Mouse (Mus musculus): ENCODE data around the gene E130309D02Rik. TPM values are rescaled to one million over a fixed set of nuclear protein-coding genes. Genes with fewer than 3 reads are reported as not detected.

Gene E130309D02Rik
- polyA plus RNA-seq, 1 experiment from 2014 or later: 24.9 TPM

DNA sequence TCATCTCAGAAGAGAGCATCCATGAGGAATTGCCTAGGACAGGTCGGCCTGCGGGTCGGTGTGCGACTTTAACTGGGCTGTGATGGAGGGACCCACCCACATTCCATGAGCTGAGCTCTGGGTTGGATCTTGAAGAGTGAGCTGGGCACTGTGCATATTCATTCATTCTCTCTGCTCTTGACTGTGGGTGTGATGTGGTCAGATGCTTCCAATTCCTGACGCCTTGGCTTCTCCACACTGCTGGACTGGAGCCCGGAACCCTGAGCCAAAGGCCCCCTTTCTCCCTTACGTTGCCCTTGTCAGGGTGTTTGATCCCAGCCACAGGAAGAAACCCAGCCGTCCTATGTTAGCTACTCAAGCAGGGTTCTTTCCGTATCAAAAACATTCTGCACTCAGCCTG, 17.2 kb downstream of the E130309D02Rik start:
- H3K4me2 ChIP-seq (ENCODE audit: low read length): no peak overlapping the region
- H3K9ac ChIP-seq (ENCODE audit: low read depth, low read length): no peak overlapping the region
- peaks cover 8% of the 10 kb centered on the region; the same call in 1 of the 2 replicates for H3K4me1 ChIP-seq (ENCODE audit: control insufficient read depth, insufficient read depth, low read depth, low read length)
- H3K36me3 ChIP-seq (ENCODE audit: control insufficient read depth, insufficient read depth, low read length): peaks cover 15% of the 10 kb centered on the region
- H3K27ac ChIP-seq (ENCODE audit: low read depth, low read length): no peak overlapping the region
- peaks cover 6% of the 10 kb centered on the region for H3K27me3 ChIP-seq (replicated peaks; ENCODE audit: control insufficient read depth, insufficient read depth, low read length)
- H3K4me3 ChIP-seq (ENCODE audit: low read length): no peak overlapping the region
- 93% methylated on average over 9 of the region's 9 CpGs for WGBS
- H3K9me3 ChIP-seq (ENCODE audit: control insufficient read depth, low read length): no peaks in the 10 kb centered on the region
- no peak for ATAC-seq

DNA sequence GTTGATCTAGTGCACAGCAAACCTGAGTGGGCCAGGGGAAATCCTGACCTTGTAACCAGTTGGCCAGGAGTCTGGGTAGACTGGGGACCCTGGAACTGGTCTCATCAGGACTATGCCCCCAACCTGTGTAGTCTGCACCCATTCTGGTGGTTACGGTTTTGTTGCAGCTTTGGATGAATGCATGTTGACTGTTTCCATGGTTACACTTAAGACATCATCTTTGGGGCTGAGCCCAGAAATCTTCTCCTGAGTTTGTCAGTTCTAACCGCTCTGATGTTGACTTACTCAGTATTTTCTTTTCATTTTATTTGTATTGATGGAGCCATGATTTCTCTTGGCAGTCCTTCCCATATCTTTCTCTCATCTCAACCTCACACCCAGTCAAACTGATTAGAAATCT, 19.8 kb downstream of the E130309D02Rik start:
- H3K4me2 ChIP-seq (ENCODE audit: low read length): no peak overlapping the region
- ATAC-seq: no peak
- no peak overlapping the region for H3K4me3 ChIP-seq (ENCODE audit: low read length)
- peaks cover 10% of the 10 kb centered on the region; the same call in 1 of the 2 replicates for H3K4me1 ChIP-seq (ENCODE audit: control insufficient read depth, insufficient read depth, low read depth, low read length)
- H3K36me3 ChIP-seq (ENCODE audit: control insufficient read depth, insufficient read depth, low read length): peaks cover 6% of the 10 kb centered on the region
- no peak overlapping the region for H3K27ac ChIP-seq (ENCODE audit: low read depth, low read length)
- WGBS: 63% methylated on average over 2 of the region's 2 CpGs
- no peaks in the 10 kb centered on the region for H3K9me3 ChIP-seq (ENCODE audit: control insufficient read depth, low read length)
- H3K9ac ChIP-seq (ENCODE audit: low read depth, low read length): no peak overlapping the region
- H3K27me3 ChIP-seq (replicated peaks; ENCODE audit: control insufficient read depth, insufficient read depth, low read length): peaks cover 20% of the 10 kb centered on the region

DNA sequence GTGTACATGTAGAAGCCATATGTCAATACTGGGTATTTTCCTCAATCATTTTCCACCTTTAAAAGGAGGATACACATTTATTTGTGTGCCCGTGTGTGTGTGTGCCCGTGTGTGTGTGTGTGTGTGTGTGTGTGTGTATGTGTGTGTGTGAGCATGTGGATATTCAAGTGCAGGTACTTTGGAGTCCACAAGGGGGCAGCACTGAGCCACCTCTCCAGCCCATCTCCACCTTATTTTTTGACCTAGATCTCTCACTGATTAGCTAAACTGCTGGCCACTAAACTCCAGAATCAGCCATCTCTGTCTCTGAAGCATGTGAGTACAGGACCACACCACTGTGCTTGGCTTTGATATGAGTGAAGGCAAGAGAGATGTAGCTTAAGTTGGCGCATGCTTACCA, 20.3 kb downstream of the E130309D02Rik start:
- 82% methylated on average over 3 of the region's 3 CpGs for WGBS
- H3K4me3 ChIP-seq (ENCODE audit: low read length): no peak overlapping the region
- peaks cover 23% of the 10 kb centered on the region for H3K27me3 ChIP-seq (replicated peaks; ENCODE audit: control insufficient read depth, insufficient read depth, low read length)
- no peak overlapping the region for H3K27ac ChIP-seq (ENCODE audit: low read depth, low read length)
- no peak for ATAC-seq
- H3K9me3 ChIP-seq (ENCODE audit: control insufficient read depth, low read length): no peaks in the 10 kb centered on the region
- H3K9ac ChIP-seq (ENCODE audit: low read depth, low read length): no peak overlapping the region
- H3K4me1 ChIP-seq (ENCODE audit: control insufficient read depth, insufficient read depth, low read depth, low read length): peaks cover 10% of the 10 kb centered on the region; the same call in 1 of the 2 replicates
- no peak overlapping the region for H3K4me2 ChIP-seq (ENCODE audit: low read length)
- peaks cover 4% of the 10 kb centered on the region for H3K36me3 ChIP-seq (ENCODE audit: control insufficient read depth, insufficient read depth, low read length)

DNA sequence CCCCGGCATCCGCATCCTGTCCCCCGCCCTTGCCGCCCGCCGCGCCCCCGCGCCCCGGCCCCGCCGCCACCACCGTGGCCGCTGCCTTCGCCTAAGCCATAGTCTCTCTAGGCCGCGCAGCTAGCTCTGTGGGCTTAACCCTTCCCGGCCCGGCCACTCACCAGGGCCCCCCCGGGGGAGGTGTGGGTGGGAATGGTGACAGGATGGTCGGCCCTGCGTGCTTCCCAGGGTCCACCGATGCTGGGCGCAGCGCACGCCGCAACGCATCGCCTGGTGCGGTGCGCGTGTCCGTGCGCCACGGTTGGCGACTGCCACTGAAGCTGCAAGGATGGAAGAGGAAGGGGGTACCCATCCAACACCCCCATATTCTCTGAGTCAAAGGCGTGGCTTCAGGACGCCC, 21.8 kb downstream of the E130309D02Rik start, which contains the start of gene Zfp853:
TSS of gene Zfp853 (minus strand) at position 220 of the 400 bp plus-strand sequence.
- Histone ChIP-seq H3K9ac (ENCODE audit: low read depth, low read length) (peak within 1 kb of the TSS; percentile 72), H3K36me3 (ENCODE audit: control insufficient read depth, insufficient read depth, low read length) (no peaks in the 10 kb centered on the region), H3K27ac (ENCODE audit: low read depth, low read length) (no peak within 1 kb of the TSS), H3K4me1 (ENCODE audit: control insufficient read depth, insufficient read depth, low read depth, low read length) (peaks cover 10% of the 10 kb centered on the region), H3K4me2 (ENCODE audit: low read length) (peak within 1 kb of the TSS; percentile 96), H3K4me3 (ENCODE audit: low read length) (peak within 1 kb of the TSS; percentile 59), H3K27me3 (replicated peaks; ENCODE audit: control insufficient read depth, insufficient read depth, low read length) (peaks cover 36% of the 10 kb centered on the region), H3K9me3 (ENCODE audit: control insufficient read depth, low read length) (no peaks in the 10 kb centered on the region)
- ATAC-seq: peak; percentile 53
- WGBS: under 1% methylated on average over 31 of the region's 38 CpGs

DNA sequence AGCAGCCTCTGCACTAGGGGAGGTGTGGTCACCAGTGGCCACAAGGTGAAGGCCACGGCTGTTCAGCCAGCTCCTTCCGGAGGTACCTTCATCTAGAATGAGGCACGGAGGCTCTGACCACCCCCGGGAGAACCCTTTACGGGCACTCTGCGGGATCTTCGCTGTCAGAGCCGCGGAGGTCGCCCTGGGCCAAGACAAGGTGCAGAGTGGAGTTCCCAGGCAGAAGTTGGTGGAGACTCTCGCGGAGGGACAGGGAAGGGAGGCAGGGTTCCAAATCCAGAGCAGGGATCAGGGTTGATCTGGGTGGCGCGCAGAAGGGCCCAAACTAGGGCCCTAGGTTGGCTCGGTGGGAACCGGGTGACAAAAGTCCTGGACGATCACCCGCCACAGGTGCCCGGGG, 22.3 kb downstream of the E130309D02Rik start:
- H3K4me2 ChIP-seq (ENCODE audit: low read length): peak overlapping the region; percentile 96
- no peaks in the 10 kb centered on the region for H3K36me3 ChIP-seq (ENCODE audit: control insufficient read depth, insufficient read depth, low read length)
- 2% methylated on average over 14 of the region's 19 CpGs for WGBS
- H3K27ac ChIP-seq (ENCODE audit: low read depth, low read length): no peak overlapping the region
- ATAC-seq: peak; percentile 26
- peaks cover 38% of the 10 kb centered on the region for H3K27me3 ChIP-seq (replicated peaks; ENCODE audit: control insufficient read depth, insufficient read depth, low read length)
- peak overlapping the region; percentile 59 for H3K4me3 ChIP-seq (ENCODE audit: low read length)
- no peaks in the 10 kb centered on the region for H3K9me3 ChIP-seq (ENCODE audit: control insufficient read depth, low read length)
- peak overlapping the region; percentile 72 for H3K9ac ChIP-seq (ENCODE audit: low read depth, low read length)
- H3K4me1 ChIP-seq (ENCODE audit: control insufficient read depth, insufficient read depth, low read depth, low read length): peaks cover 16% of the 10 kb centered on the region

DNA sequence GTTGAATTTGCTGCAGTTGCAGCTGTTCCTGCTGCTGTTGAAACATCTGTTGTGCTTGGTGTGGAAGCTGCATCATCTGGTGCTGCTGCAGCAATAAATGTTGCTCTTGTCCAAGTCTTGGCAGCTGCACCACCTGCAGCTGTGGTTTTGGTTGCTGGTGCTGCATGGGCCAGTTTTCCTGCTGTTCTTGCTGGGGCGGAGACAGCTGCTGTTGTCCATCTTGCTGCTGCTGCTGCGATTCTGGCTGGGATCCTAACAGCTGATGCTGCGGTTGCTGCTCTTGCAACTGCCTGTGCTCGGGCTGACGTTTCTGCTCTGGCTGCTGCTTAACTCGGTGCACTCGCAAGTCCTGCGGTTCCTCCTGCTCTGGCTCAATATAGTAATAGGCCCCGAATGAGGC, 25.9 kb downstream of the E130309D02Rik start:
- Histone ChIP-seq H3K4me1 (ENCODE audit: control insufficient read depth, insufficient read depth, low read depth, low read length) (peaks cover 18% of the 10 kb centered on the region), H3K4me2 (ENCODE audit: low read length) (no peak overlapping the region), H3K27ac (ENCODE audit: low read depth, low read length) (no peak overlapping the region), H3K27me3 (replicated peaks; ENCODE audit: control insufficient read depth, insufficient read depth, low read length) (peaks cover 46% of the 10 kb centered on the region), H3K9ac (ENCODE audit: low read depth, low read length) (no peak overlapping the region), H3K9me3 (ENCODE audit: control insufficient read depth, low read length) (no peaks in the 10 kb centered on the region), H3K36me3 (ENCODE audit: control insufficient read depth, insufficient read depth, low read length) (no peaks in the 10 kb centered on the region), H3K4me3 (ENCODE audit: low read length) (no peak overlapping the region)
- no peak for ATAC-seq
- 79% methylated on average over 9 of the region's 9 CpGs for WGBS

DNA sequence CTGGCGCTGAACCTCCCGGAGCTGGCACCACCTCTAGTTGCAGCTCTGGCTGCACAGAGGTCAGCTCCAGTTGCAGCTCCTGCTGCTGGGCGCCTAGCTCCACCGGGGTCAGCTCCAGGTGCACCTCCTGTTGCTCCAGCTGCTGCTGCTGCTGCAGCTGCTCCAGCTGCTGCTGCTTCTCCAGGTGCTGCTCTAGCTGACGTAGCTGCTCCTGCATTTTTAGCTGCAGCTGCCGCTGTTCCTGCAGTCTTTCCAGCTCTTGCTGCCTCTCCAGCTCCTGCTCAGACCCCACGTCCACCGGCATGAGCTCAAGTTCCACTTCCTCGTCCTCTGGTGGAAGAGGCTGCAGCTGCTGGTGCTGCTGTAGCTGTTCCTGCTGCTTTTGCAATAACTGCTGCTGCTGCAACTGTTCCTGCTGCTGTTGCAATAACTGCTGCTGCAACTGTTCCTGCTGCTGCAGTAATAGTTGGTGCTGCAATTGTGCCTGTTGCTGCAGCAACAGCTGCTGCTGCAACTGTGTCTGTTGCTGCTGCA, 26.7 kb downstream of the E130309D02Rik start:
- Histone ChIP-seq H3K27ac (ENCODE audit: low read depth, low read length) (no peak overlapping the region), H3K9ac (ENCODE audit: low read depth, low read length) (no peak overlapping the region), H3K9me3 (ENCODE audit: control insufficient read depth, low read length) (no peaks in the 10 kb centered on the region), H3K4me2 (ENCODE audit: low read length) (peak overlapping the region; percentile 49; the same call in 1 of the 2 replicates), H3K4me1 (ENCODE audit: control insufficient read depth, insufficient read depth, low read depth, low read length) (peaks cover 13% of the 10 kb centered on the region), H3K4me3 (ENCODE audit: low read length) (peak overlapping the region; percentile 24), H3K36me3 (ENCODE audit: control insufficient read depth, insufficient read depth, low read length) (no peaks in the 10 kb centered on the region), H3K27me3 (replicated peaks; ENCODE audit: control insufficient read depth, insufficient read depth, low read length) (peaks cover 42% of the 10 kb centered on the region)
- ATAC-seq: no peak
- WGBS: 15% methylated on average over 7 of the region's 9 CpGs

DNA sequence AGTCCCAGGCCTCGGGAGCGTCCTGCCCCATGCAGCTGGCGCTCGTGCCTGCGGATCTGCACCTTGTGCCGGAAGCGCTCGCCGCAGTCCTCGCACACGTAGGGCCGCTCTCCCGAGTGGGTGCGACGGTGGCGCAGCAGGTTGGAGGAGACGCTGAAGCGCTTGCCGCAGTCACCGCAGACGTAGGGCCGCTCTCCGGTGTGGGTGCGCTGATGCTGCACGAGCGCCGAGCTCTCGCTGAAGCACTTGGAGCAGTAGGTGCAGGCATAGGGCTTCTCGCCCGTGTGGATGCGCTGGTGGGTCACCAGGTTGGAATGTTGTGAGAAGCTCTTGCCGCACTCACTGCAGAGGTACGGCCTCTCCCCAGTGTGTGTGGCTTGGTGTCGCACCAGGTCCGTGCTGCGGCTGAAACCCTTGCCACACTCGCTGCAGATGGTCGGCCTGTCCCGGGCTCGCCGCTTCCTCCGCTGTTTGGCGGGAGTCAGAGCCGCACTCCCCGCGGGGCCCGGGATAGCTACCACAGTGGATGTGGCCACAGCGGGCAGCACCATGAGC, 27.3 kb downstream of the E130309D02Rik start:
- Histone ChIP-seq H3K9me3 (ENCODE audit: control insufficient read depth, low read length) (no peaks in the 10 kb centered on the region), H3K36me3 (ENCODE audit: control insufficient read depth, insufficient read depth, low read length) (no peaks in the 10 kb centered on the region), H3K27ac (ENCODE audit: low read depth, low read length) (no peak overlapping the region), H3K27me3 (replicated peaks; ENCODE audit: control insufficient read depth, insufficient read depth, low read length) (peaks cover 42% of the 10 kb centered on the region), H3K4me2 (ENCODE audit: low read length) (peak overlapping the region; percentile 49), H3K4me3 (ENCODE audit: low read length) (peak overlapping the region; percentile 24), H3K9ac (ENCODE audit: low read depth, low read length) (0 out of 2 replicates have a peak overlapping the region, but pooled peaks have one; percentile 44), H3K4me1 (ENCODE audit: control insufficient read depth, insufficient read depth, low read depth, low read length) (peaks cover 8% of the 10 kb centered on the region)
- ATAC-seq: no peak
- WGBS: 3% methylated on average over 48 of the region's 48 CpGs

DNA sequence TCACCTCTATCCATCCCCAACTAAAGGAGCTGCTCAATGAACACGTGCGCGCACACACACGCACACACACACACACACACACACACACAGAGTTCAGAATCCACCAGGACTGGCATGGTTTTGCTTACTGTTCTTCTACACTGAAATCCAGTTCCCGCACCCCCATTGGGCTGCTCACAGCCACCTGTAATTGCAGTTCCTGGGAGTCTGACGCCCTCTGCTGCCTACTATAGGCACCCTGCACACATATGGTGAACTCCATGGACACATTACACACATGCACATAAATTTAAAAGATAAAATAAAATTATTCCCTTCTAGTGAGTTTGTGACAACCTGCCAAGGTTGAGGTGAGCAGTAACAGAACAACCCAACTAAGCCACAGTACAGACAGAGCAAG, 30.4 kb downstream of the E130309D02Rik start:
- Histone ChIP-seq H3K9ac (ENCODE audit: low read depth, low read length) (no peak overlapping the region), H3K27me3 (replicated peaks; ENCODE audit: control insufficient read depth, insufficient read depth, low read length) (peaks cover 26% of the 10 kb centered on the region), H3K4me3 (ENCODE audit: low read length) (no peak overlapping the region), H3K4me1 (ENCODE audit: control insufficient read depth, insufficient read depth, low read depth, low read length) (peaks cover 8% of the 10 kb centered on the region), H3K36me3 (ENCODE audit: control insufficient read depth, insufficient read depth, low read length) (no peaks in the 10 kb centered on the region), H3K27ac (ENCODE audit: low read depth, low read length) (no peak overlapping the region), H3K9me3 (ENCODE audit: control insufficient read depth, low read length) (no peaks in the 10 kb centered on the region), H3K4me2 (ENCODE audit: low read length) (no peak overlapping the region)
- 50% methylated on average over 6 of the region's 6 CpGs for WGBS
- no peak for ATAC-seq
